Mouse (Mus musculus): Measurements from ENCODE around the gene Gigyf1. TPM values are rescaled to one million over a fixed set of nuclear protein-coding genes. Genes with fewer than 3 reads are reported as not detected.

The Gigyf1 gene
- polyA plus RNA-seq, 1 experiment from 2014 or later = 10.2 TPM

DNA sequence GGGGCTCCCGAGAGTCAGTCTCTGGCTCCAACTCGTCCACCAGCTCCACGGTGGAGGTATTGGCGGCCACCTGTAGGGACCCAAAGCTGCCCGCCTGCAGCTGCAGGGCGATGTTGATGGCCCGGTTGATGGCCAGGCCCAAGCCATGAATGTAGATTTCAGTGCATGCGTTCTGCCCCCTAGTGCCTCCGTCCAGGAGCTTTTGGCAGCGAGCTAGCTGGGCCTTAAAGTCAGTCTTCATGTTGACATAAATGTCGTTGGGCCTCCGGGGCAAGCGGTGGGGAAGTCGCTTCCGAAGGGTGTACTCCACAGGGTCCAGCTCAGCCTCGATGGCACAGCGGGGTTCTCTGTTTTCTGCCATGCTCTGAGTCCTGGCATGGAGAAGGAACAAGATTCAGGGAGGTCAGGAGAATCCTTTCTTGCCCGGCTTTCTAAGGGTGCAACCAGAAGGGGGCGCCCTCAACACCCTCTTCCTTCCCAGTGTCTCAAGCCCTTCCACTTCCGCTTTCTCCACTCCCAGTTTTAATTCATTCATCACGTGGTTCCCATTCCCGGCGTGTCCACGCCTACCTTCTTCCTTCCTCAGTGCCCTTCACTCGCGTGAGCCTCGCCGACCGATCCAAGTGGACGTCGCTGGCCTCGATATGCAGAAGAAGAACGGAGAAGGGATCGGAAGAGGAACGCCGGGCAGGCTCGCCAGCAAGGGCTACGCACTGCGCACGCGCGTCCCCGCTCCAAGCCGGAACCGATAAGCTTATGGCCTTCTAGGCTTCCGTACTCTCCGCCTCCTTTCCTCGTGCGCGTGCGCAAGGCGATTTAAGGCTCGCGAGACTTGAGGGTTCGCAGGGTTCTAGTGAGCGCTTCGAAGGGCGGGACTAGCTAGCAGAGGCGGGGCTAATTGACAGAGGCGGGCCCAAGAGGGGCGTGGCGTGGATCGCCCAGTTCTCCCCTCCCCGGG is 16.4 kb upstream of the Gigyf1 start, which contains the start of gene Pop7:
Pop7 (minus strand) TSS at position 810 of the 958 bp plus-strand sequence.
- Histone ChIP-seq H3K36me3 (peaks cover 6% of the 10 kb centered on the region; the same call in 1 of the 2 replicates), H3K4me1 (peaks cover 15% of the 10 kb centered on the region), H3K27me3 (replicated peaks) (no peaks in the 10 kb centered on the region), H3K27ac (peak within 1 kb of the TSS; percentile 98), H3K4me2 (peak within 1 kb of the TSS; percentile 77), H3K9me3 (no peaks in the 10 kb centered on the region), H3K9ac (peak within 1 kb of the TSS; percentile 58), H3K4me3 (replicated peaks) (peak within 1 kb of the TSS; percentile 67)
- peak; percentile 96 for ATAC-seq (ENCODE audit: insufficient read depth, low FRiP score, low read depth)
- 2% methylated on average over 64 of the region's 64 CpGs for WGBS

DNA sequence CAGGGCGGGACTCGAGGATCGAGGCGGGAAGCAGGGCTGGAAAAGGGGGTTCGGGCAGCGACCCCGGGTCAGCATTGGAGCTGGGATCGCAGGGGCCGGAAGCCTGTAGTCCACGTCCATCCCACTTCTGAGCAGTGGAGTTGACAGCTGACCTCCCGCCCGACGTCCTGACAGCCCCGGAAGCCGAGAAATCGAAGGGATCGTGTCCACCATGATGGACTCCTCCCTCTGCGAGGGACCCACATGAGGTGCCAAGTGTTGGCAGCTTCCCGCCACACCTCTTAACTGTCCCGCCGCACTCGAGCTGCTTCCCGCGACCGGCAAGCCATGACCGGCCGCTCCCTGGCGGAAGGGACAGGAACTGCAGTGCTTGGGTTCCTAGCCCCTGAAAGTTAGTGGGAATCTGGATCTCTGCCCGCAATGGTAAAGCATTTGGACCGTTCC is 15.7 kb upstream of the Gigyf1 start:
- ATAC-seq (ENCODE audit: insufficient read depth, low FRiP score, low read depth) = peak; percentile 82
- peaks cover 15% of the 10 kb centered on the region for H3K4me1 ChIP-seq

DNA sequence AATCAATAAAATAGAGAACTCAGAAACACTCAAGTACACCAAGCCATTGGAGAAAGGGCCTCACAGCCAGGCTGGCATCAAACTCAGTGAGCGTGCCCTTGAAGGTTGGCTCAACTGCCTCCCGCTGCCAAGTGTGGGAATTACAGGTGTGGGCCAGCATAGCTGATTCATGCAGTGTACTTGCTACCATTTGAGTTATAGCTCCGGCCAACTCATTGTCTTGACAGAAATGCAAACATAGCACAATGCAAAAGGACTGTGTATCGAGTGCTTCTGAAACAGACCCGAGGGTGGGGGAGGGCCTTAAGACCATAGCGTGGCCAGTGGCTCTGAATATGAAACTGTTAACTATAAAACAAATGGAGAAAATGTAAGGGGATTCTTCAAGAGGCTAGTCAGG is 14.3 kb upstream of the Gigyf1 start:
- Histone ChIP-seq H3K27ac (no peak overlapping the region), H3K9ac (no peak overlapping the region), H3K9me3 (no peaks in the 10 kb centered on the region), H3K4me3 (replicated peaks) (no peak overlapping the region), H3K4me2 (no peak overlapping the region), H3K36me3 (peaks cover 6% of the 10 kb centered on the region; the same call in 1 of the 2 replicates), H3K4me1 (peaks cover 15% of the 10 kb centered on the region), H3K27me3 (replicated peaks) (no peaks in the 10 kb centered on the region)
- ATAC-seq (ENCODE audit: insufficient read depth, low FRiP score, low read depth) = no peak
- 71% methylated on average over 6 of the region's 6 CpGs for WGBS

More for the DNA sequence above, 15.7 kb upstream of the Gigyf1 start:
- Histone ChIP-seq H3K27me3 (replicated peaks) (no peaks in the 10 kb centered on the region), H3K36me3 (peaks cover 6% of the 10 kb centered on the region; the same call in 1 of the 2 replicates), H3K9ac (peak overlapping the region; percentile 58), H3K27ac (peak overlapping the region; percentile 90), H3K4me2 (peak overlapping the region; percentile 77), H3K9me3 (no peaks in the 10 kb centered on the region), H3K4me3 (replicated peaks) (peak overlapping the region; percentile 67)
- WGBS = 0% methylated on average over 30 of the region's 30 CpGs

DNA sequence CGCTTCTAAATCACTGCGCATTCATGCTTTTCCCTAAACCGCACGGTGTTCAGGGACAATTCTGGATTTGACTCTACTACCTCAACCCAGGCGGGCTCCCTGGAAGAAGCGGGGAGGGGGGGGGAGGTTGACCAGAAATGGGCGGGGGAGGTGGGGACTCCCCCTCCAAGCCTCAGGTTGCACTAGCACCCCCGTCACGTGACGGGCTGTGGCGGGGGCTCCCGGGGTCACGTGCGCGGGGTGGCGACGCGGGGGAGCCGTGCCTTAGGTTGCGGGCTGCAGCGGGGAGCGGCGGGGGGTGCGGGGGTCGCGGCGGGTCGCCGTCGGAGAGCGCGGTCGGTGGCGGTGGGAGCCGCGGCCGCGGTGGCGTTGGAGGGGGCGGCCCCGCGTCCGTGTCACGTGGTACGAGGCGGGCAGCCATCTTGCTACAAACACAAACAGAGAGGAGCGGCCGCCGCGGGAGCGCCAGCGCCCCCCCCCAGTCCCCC is 8.3 kb upstream of the Gigyf1 start:
- peak overlapping the region; percentile 90 for H3K4me3 ChIP-seq (replicated peaks)
- peak; percentile 61 for ATAC-seq (ENCODE audit: insufficient read depth, low FRiP score, low read depth)
- 1% methylated on average over 34 of the region's 52 CpGs for WGBS

DNA sequence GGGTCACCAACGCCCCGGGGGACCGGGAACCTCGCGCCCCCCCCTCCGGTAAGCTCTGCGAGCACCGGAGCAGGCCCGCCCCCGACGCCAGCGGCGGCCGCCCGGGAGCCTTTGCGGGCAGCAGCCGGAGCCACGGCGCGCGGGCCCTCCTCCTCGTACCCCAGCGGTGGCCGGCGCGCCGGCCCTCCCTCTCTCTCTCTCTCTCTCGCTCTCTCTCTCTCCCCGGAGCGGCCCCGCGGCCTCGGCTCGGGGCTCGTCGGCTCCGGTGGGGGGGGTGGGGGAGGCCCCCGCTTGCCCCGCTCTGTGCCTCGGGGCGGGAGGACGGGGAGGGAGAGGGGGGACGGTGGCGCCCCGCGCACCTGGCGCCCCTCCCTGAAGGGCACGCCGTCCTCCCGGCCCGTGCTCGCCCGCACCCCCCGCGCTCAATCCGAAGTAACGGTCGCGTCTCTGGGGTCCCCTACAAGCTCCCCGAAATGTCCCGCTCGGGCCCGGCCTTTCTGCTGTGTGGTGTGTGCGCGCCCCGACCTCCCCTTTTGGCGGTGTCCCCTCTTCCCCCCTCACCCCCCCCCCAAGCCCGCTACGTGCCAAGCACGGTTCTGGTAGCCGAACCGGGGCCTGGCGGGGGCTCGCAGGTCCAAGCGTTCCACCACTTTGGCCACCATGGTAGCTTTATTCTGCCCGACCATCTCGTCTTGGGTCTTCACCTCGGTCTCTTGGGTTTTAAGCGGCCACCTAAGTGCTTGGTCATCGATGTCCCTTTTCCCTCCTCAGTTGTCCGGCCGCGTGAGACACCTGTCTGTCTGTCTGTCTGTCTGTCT is 7.6 kb upstream of the Gigyf1 start:
- peak; percentile 40 for ATAC-seq (ENCODE audit: insufficient read depth, low FRiP score, low read depth)
- Histone ChIP-seq H3K4me2 (peak overlapping the region; percentile 81), H3K27me3 (replicated peaks) (no peaks in the 10 kb centered on the region), H3K27ac (peak overlapping the region; percentile 80), H3K4me3 (replicated peaks) (peak overlapping the region; percentile 90), H3K9me3 (no peaks in the 10 kb centered on the region), H3K9ac (peak overlapping the region; percentile 95), H3K36me3 (no peaks in the 10 kb centered on the region), H3K4me1 (peaks cover 24% of the 10 kb centered on the region)
- 2% methylated on average over 44 of the region's 83 CpGs for WGBS

More for the DNA sequence above, 8.3 kb upstream of the Gigyf1 start:
- Histone ChIP-seq H3K9me3 (no peaks in the 10 kb centered on the region), H3K4me1 (peaks cover 22% of the 10 kb centered on the region), H3K36me3 (no peaks in the 10 kb centered on the region), H3K9ac (peak overlapping the region; percentile 95), H3K4me2 (peak overlapping the region; percentile 81), H3K27ac (peak overlapping the region; percentile 80), H3K27me3 (replicated peaks) (no peaks in the 10 kb centered on the region)

DNA sequence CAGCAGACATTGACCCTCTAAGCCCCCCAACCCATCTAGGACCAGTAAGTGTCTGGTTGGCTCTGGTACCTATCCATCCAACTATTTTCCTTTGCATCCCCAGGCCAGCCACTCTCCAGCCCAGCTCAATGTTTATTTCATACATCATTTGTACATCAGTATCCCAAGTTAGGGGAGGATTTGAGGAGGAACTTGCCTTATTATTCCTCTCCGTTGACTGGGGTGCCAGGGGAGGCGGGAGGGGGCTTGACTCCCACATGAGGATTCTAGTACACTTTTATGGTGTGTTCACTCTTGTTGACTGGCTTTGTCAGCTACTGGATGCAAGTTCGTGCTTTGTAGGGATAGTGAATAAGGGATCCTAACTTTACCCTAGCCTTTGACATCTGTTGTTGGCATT is 6.6 kb upstream of the Gigyf1 start:
- H3K27ac ChIP-seq = no peak overlapping the region
- H3K9ac ChIP-seq = no peak overlapping the region
- H3K27me3 ChIP-seq (replicated peaks) = no peaks in the 10 kb centered on the region
- peaks cover 24% of the 10 kb centered on the region for H3K4me1 ChIP-seq
- no peaks in the 10 kb centered on the region for H3K36me3 ChIP-seq
- WGBS = 57% methylated on average over 3 of the region's 3 CpGs
- H3K4me2 ChIP-seq = peak overlapping the region; percentile 81
- ATAC-seq (ENCODE audit: insufficient read depth, low FRiP score, low read depth) = no peak
- peak overlapping the region; percentile 90 for H3K4me3 ChIP-seq (replicated peaks)
- H3K9me3 ChIP-seq = no peaks in the 10 kb centered on the region

DNA sequence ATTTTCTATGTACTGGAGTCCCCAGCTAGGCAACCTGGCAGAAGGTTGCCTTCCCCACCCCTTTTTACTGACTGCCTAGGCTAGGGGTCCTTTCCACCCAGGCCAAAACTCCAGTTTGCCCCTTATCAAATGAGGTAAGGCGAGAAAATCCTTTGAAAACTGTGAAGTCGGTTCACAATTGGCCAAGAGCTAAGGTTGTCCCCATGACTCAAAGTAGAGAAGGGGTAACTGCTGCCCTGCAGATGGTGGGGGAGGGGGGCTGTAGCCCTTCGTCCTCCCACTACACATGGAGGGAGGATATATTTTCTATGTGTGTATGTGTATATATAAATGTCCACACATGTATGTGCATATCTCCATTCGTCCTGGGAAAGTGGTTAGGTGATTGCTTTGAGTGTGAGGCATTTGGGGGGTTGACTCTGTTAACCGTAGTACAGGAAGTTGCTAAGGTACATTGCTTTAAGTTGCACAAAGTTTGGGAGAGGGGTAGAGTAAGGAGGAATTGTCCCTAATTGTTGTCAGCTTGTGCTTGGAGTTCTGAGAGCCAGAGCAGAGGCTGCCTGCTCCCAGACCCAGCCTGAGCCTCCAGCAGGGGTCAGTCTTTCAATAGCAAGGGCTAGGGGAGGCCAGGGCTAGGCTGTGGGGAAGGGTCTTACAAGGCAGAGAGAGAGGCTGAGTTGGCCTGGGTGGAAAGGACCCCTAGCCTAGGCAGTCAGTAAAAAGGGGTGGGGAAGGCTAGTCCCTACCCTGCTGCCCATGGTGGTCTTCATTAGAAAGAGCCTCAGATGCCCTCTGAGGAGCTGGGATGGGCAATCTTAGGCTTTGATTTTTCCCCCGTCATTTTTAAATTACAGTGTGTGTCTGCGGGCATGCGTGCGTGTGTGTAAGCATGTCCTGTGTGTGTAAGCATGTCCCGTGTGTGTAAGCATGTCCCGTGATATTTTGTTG is 5.2 kb upstream of the Gigyf1 start:
- WGBS = 75% methylated on average over 11 of the region's 11 CpGs
- peaks cover 24% of the 10 kb centered on the region for H3K4me1 ChIP-seq

DNA sequence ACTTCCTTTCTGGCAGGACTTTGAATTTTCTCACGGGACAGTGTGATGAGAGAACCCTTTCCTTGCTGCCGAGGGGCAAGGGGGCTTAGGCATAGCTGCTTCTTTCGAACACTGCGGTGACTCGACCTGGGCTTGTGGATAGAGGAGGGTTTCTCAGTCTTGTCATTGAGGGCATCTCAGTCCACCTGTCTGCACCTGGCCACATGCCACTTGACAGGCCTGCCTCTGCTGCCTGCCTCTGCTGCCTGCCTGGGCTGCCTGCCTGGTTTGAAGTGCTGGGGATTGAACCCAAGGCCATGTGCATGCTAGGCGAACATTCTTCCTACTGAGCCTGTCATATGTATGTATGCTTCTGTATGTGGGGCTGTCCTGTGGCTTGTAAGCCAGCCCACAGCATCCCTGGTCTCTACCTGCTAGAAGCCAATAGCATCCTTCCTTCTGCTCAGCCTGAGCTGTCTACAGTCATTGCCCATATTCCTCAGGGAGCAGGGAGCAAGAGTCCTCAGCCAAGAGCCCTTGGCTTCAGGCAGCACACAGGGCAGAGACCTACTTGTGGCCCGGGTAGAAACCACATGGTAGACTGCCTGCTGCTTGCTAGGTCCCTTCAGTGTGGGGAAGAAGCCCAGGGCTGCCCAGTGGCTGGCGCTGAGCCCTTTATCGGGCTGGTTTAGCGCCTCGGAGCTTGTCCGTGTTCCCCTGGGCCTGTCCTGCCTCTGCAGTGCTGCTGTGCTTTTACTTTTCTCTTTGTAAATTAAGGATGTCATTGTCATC is 4.2 kb upstream of the Gigyf1 start:
- 84% methylated on average over 12 of the region's 12 CpGs for WGBS
- no peak overlapping the region for H3K4me3 ChIP-seq (replicated peaks)
- H3K27me3 ChIP-seq (replicated peaks) = no peaks in the 10 kb centered on the region
- no peak overlapping the region for H3K9ac ChIP-seq
- H3K36me3 ChIP-seq = peaks cover 7% of the 10 kb centered on the region
- no peak overlapping the region for H3K4me2 ChIP-seq
- H3K4me1 ChIP-seq = peaks cover 24% of the 10 kb centered on the region
- ATAC-seq (ENCODE audit: insufficient read depth, low FRiP score, low read depth) = no peak
- H3K9me3 ChIP-seq = no peaks in the 10 kb centered on the region
- H3K27ac ChIP-seq = no peak overlapping the region

More for the DNA sequence above, 5.2 kb upstream of the Gigyf1 start:
- no peaks in the 10 kb centered on the region for H3K9me3 ChIP-seq
- no peak overlapping the region for H3K4me3 ChIP-seq (replicated peaks)
- H3K27me3 ChIP-seq (replicated peaks) = no peaks in the 10 kb centered on the region
- no peaks in the 10 kb centered on the region for H3K36me3 ChIP-seq
- no peak overlapping the region for H3K27ac ChIP-seq
- ATAC-seq (ENCODE audit: insufficient read depth, low FRiP score, low read depth) = no peak
- H3K4me2 ChIP-seq = no peak overlapping the region
- H3K9ac ChIP-seq = no peak overlapping the region

DNA sequence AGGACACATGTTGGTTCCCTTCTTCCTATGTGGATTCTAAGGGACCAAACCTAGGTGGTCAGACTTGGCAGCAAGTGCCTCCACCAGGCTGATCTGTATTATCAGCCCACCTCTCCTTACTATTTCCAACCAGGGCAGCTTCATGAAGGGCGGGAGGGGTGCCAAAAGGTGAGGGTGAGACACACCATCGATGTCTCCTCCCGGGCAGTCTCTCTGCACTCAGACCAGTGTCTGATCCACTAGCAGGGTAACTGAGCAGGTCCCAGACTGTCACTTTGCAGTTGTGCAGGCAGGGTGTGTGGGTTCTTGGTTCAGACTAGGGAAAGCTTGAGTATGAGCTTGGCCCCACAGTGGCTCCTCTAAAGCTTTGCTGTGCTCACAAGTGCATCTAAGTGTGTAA is 3.5 kb upstream of the Gigyf1 start:
- Histone ChIP-seq H3K9me3 (no peaks in the 10 kb centered on the region), H3K9ac (no peak overlapping the region), H3K27me3 (replicated peaks) (no peaks in the 10 kb centered on the region), H3K4me2 (no peak overlapping the region; the same call in 1 of the 2 replicates), H3K4me3 (replicated peaks) (no peak overlapping the region), H3K36me3 (peaks cover 13% of the 10 kb centered on the region), H3K27ac (no peak overlapping the region), H3K4me1 (peaks cover 24% of the 10 kb centered on the region)
- no peak for ATAC-seq (ENCODE audit: insufficient read depth, low FRiP score, low read depth)
- WGBS = 94% methylated on average over 3 of the region's 3 CpGs
